Mouse (Mus musculus) liver, embryonic 11.5 days (tissue): ENCODE results near the gene Tln2. TPM values are rescaled to one million over a fixed set of nuclear protein-coding genes. Genes with fewer than 3 reads are reported as not detected.

ENCODE experiments used
- ATAC-seq: fragments of 200-750 bp; cut with Nextera tagmentation; replicated peaks from 2 replicates; pipeline ENCODE4 v1.8.0; 2017; ENCODE audit warnings: moderate number of reproducible peaks, mild to moderate bottlenecking, moderate TSS enrichment, moderate library complexity; ENCODE audit not compliant: low FRiP score
- DNase-seq: peaks from one replicate; pipeline ENCODE4 v3.0.0-alpha.2; 2017; ENCODE audit warnings: low spot score
- H3K27ac ChIP-seq: fragments of 300-500 bp; sonication (generic); 2 replicates; pipeline ENCODE4 v1.5.1; 2014; ENCODE audit warnings: mild to moderate bottlenecking, low read depth, low read length, control low read depth
- H3K27me3 ChIP-seq: fragments of 300-500 bp; sonication (generic); replicated peaks from 2 replicates; pipeline ENCODE4 v1.6.1; 2014; ENCODE audit warnings: low read length, mixed read lengths; ENCODE audit not compliant: control insufficient read depth, insufficient read depth
- H3K36me3 ChIP-seq: fragments of 300-500 bp; sonication (generic); 2 replicates; pipeline ENCODE4 v1.6.1; 2014; ENCODE audit warnings: mild to moderate bottlenecking, low read length, moderate library complexity, mixed read lengths; ENCODE audit not compliant: control insufficient read depth, insufficient read depth
- H3K4me1 ChIP-seq: fragments of 300-500 bp; sonication (generic); replicated peaks from 2 replicates; pipeline ENCODE4 v1.6.1; 2014; ENCODE audit warnings: low read length, mixed read lengths; ENCODE audit not compliant: control insufficient read depth, insufficient read depth
- H3K4me2 ChIP-seq: fragments of 300-500 bp; sonication (generic); 2 replicates; pipeline ENCODE4 v1.6.1; 2014; ENCODE audit warnings: mild to moderate bottlenecking, control low read depth, moderate library complexity
- H3K4me3 ChIP-seq: fragments of 300-500 bp; sonication (generic); 2 replicates; pipeline ENCODE4 v1.5.1; 2014; ENCODE audit warnings: low read depth, low read length, control low read depth
- H3K9ac ChIP-seq: fragments of 300-500 bp; sonication (generic); 2 replicates; pipeline ENCODE4 v1.6.1; 2014; ENCODE audit warnings: low read depth, low read length, control low read depth
- H3K9me3 ChIP-seq: fragments of 300-500 bp; sonication (generic); 2 replicates; pipeline ENCODE4 v1.6.1; 2016; ENCODE audit warnings: low read length, inconsistent platforms, mixed read lengths; ENCODE audit not compliant: control insufficient read depth
- WGBS: fragments of 180-500 bp; shearing (Covaris S2); extraction: QIAGEN DNeasy Blood & Tissue Kit; methylation state at CpG from one replicate; pipeline ENCODE4 v1.1.7; 2014; 5-methylcytosine and 5-hydroxymethylcytosine counted together
- polyA plus RNA-seq: library from polyadenylated mRNA; unstranded; fragments of >200 nt; fragmentation: Nextera tagmentation; extraction: Ambion mirVana; gene quantifications from 2 replicates; pipeline ENCODE4 v1.2.1, GENCODE M21; 2014

Gene Tln2
- polyA plus RNA-seq, result 10.2 and 12.7 TPM in 2 replicates

DNA sequence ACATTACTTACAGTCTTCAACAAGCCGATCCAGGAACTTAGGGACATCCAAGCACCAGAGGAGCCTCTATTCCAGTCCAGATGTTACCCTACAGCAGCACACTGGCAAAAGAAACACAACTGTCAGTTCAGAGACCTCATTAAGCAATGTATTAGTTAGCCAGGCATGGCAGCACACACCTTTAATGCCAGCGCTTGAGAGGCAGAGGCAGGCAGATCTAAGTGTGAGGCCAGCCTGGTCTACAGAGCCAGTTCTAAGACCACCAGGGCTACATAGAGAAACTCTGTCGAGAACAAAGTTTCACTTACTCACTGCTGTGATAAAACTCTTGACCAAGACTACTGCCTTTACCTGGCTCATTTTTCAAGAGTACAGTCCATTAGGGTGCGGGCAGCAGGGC lies at the start of gene Tln2:
Gene Tln2 (minus strand): TSS at position 101 of the 400 bp plus-strand sequence.
- no peak within 1 kb of the TSS for H3K27ac ChIP-seq
- no peaks in the 10 kb centered on the region for H3K9me3 ChIP-seq
- ATAC-seq (no peak), DNase-seq (no peak)
- no peak within 1 kb of the TSS for H3K4me3 ChIP-seq
- H3K4me2 ChIP-seq, result no peak within 1 kb of the TSS
- whole genome bisulfite sequencing, result 78% methylated on average over 4 of the region's 4 CpGs
- H3K9ac ChIP-seq, result no peak within 1 kb of the TSS
- no peaks in the 10 kb centered on the region for H3K27me3 ChIP-seq
- H3K36me3 ChIP-seq, result 0 out of 2 replicates have a peak, but pooled peaks cover 2% of the 10 kb centered on the region
- H3K4me1 ChIP-seq, result no peaks in the 10 kb centered on the region

DNA sequence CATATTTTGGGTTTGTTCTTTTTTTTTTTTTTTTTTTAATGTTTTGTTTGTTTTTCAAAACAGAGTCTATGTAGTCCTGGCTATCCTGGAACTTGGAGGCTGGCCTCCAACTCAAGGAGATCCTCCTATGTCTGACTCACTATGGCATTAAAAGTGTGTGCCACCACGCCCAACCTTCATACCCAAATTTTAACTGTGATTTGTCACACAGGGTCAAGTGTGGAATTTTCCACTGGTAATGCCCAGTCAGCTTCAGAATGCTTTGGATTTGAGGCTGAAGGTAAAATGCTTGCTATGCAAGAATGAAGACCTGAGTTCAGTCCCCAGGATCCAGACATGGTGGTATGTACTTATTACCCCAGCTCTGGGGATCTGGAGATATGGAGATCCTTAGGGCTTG lies 49.7 kb upstream of the Tln2 start:
- WGBS, result 76% methylated on average over 1 of the region's 1 CpGs

GRCm38 (mm10) chr9:67607786-67608366 lies 48.4 kb upstream of the Tln2 start:
- 82% methylated on average over 9 of the region's 9 CpGs for WGBS
- Histone ChIP-seq H3K9me3 (no peaks in the 10 kb centered on the region), H3K27me3 (no peaks in the 10 kb centered on the region), H3K4me3 (no peak overlapping the region), H3K27ac (no peak overlapping the region), H3K4me1 (no peaks in the 10 kb centered on the region), H3K9ac (no peak overlapping the region), H3K36me3 (no peaks in the 10 kb centered on the region; the same call in 1 of the 2 replicates), H3K4me2 (no peak overlapping the region)
- DNase-seq (no peak), ATAC-seq (no peak)

More for the DNA sequence above, 49.7 kb upstream of the Tln2 start:
- Histone ChIP-seq H3K4me2 (no peak overlapping the region), H3K9ac (no peak overlapping the region), H3K36me3 (no peaks in the 10 kb centered on the region), H3K27me3 (no peaks in the 10 kb centered on the region), H3K27ac (no peak overlapping the region), H3K4me3 (no peak overlapping the region), H3K9me3 (no peaks in the 10 kb centered on the region), H3K4me1 (no peaks in the 10 kb centered on the region)
- ATAC-seq (no peak), DNase-seq (no peak)

- whole genome bisulfite sequencing, result 82% methylated on average over 6 of the region's 6 CpGs
- Histone ChIP-seq H3K4me1 (no peaks in the 10 kb centered on the region), H3K9ac (no peak overlapping the region), H3K27ac (no peak overlapping the region), H3K27me3 (no peaks in the 10 kb centered on the region), H3K4me2 (no peak overlapping the region), H3K4me3 (no peak overlapping the region), H3K36me3 (no peaks in the 10 kb centered on the region; the same call in 1 of the 2 replicates), H3K9me3 (no peaks in the 10 kb centered on the region)
- ATAC-seq (no peak), DNase-seq (no peak)
Measured at GRCm38 (mm10) chr9:67607268-67607667, 47.8 kb upstream of the Tln2 start.

- DNase-seq (no peak), ATAC-seq (no peak)
- H3K4me2 ChIP-seq, result no peak overlapping the region
- no peak overlapping the region for H3K4me3 ChIP-seq
- no peaks in the 10 kb centered on the region for H3K4me1 ChIP-seq
- H3K27me3 ChIP-seq, result no peaks in the 10 kb centered on the region
- H3K36me3 ChIP-seq, result no peaks in the 10 kb centered on the region; the same call in 1 of the 2 replicates
- H3K9me3 ChIP-seq, result no peaks in the 10 kb centered on the region
- no peak overlapping the region for H3K27ac ChIP-seq
- 66% methylated on average over 7 of the region's 7 CpGs for WGBS
- H3K9ac ChIP-seq, result no peak overlapping the region
Measured at GRCm38 (mm10) chr9:67605867-67606435, 46.4 kb upstream of the Tln2 start.

- Histone ChIP-seq H3K4me1 (no peaks in the 10 kb centered on the region), H3K9me3 (no peaks in the 10 kb centered on the region)
Measured at GRCm38 (mm10) chr9:67604940-67605339, 45.4 kb upstream of the Tln2 start.

GRCm38 (mm10) chr9:67602347-67602746 lies 42.8 kb upstream of the Tln2 start:
- ATAC-seq, result no peak
- H3K27ac ChIP-seq, result no peak overlapping the region
- 86% methylated on average over 5 of the region's 5 CpGs for WGBS

More at GRCm38 (mm10) chr9:67604940-67605339, 45.4 kb upstream of the Tln2 start:
- H3K4me2 ChIP-seq, result no peak overlapping the region
- no peak overlapping the region for H3K27ac ChIP-seq
- no peak overlapping the region for H3K4me3 ChIP-seq
- DNase-seq (no peak), ATAC-seq (no peak)
- H3K36me3 ChIP-seq, result no peaks in the 10 kb centered on the region; the same call in 1 of the 2 replicates
- no peak overlapping the region for H3K9ac ChIP-seq
- H3K27me3 ChIP-seq, result no peaks in the 10 kb centered on the region

DNA sequence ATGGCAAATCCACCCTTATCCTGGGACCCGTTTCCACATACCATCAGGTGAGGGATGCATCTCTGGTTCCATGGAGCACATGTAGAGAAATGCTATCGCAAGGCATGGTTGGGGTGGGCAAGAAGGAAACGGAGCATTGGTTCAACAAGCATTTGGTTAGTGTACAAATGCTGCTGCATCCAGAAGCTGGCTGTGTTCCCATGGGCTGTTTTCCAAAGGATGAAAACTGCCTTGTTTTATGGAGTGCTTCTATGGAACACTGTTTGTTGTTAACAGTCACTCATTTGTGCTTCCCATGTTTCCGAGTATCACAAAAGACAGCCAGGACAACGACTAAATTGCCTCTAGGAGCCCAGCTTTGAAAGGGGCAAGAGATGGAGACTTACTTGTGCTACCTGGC lies 35.7 kb upstream of the Tln2 start:
- no peak for DNase-seq
- H3K9me3 ChIP-seq, result no peaks in the 10 kb centered on the region
- H3K4me3 ChIP-seq, result no peak overlapping the region
- no peak overlapping the region for H3K4me2 ChIP-seq
- H3K9ac ChIP-seq, result no peak overlapping the region
- H3K4me1 ChIP-seq, result no peaks in the 10 kb centered on the region
- ATAC-seq, result no peak
- 83% methylated on average over 5 of the region's 5 CpGs for WGBS
- H3K27me3 ChIP-seq, result no peaks in the 10 kb centered on the region
- H3K27ac ChIP-seq, result no peak overlapping the region
- no peaks in the 10 kb centered on the region for H3K36me3 ChIP-seq

More at GRCm38 (mm10) chr9:67602347-67602746, 42.8 kb upstream of the Tln2 start:
- no peak for DNase-seq
- no peak overlapping the region for H3K9ac ChIP-seq
- H3K4me2 ChIP-seq, result no peak overlapping the region
- H3K27me3 ChIP-seq, result no peaks in the 10 kb centered on the region
- no peak overlapping the region for H3K4me3 ChIP-seq
- H3K4me1 ChIP-seq, result no peaks in the 10 kb centered on the region
- H3K36me3 ChIP-seq, result no peaks in the 10 kb centered on the region; the same call in 1 of the 2 replicates
- no peaks in the 10 kb centered on the region for H3K9me3 ChIP-seq
